Mouse (Mus musculus): ENCODE results near the gene Fancd2. TPM values are rescaled to one million over a fixed set of nuclear protein-coding genes. Genes with fewer than 3 reads are reported as not detected.

The Fancd2 gene
- polyA plus RNA-seq, 1 experiment from 2014 or later, result 13.6 TPM

DNA sequence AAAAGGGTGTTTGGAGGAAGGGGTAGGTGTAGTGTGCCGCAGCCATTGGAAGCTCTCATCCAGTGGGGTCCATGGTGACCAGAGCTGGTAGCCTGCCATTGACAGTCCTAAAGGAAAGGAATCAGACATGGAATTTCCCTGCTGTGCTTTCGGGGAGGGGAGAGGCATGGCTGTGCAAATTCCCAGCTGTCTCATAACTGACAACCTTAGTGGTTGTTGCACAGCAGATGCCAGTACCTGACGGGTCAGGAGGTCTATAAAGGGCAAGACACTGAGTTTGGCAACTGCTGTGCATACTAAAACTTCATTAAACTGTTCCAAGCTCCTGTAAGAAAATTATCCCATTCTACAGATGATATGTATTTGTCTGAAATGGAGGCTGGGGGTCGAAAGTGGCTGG lies 66.5 kb downstream of the Fancd2 start:
- Histone ChIP-seq H3K27me3 (ENCODE audit: control insufficient read depth, insufficient read depth, low read length) (no peaks in the 10 kb centered on the region), H3K9ac (ENCODE audit: low read length) (no peak overlapping the region), H3K9me3 (ENCODE audit: control insufficient read depth, low read length) (no peaks in the 10 kb centered on the region), H3K4me2 (ENCODE audit: low read depth) (no peak overlapping the region), H3K27ac (ENCODE audit: low read depth, low read length) (no peak overlapping the region), H3K36me3 (ENCODE audit: control insufficient read depth, insufficient read depth, low read length) (no peaks in the 10 kb centered on the region), H3K4me3 (ENCODE audit: low read depth, low read length) (no peak overlapping the region), H3K4me1 (ENCODE audit: control insufficient read depth, insufficient read depth, low read length) (no peaks in the 10 kb centered on the region)
- ATAC-seq (ENCODE audit: insufficient read depth, low FRiP score, low TSS enrichment) (no peak), DNase-seq (ENCODE audit: low spot score) (no peak)
- 88% methylated on average over 4 of the region's 4 CpGs for WGBS

DNA sequence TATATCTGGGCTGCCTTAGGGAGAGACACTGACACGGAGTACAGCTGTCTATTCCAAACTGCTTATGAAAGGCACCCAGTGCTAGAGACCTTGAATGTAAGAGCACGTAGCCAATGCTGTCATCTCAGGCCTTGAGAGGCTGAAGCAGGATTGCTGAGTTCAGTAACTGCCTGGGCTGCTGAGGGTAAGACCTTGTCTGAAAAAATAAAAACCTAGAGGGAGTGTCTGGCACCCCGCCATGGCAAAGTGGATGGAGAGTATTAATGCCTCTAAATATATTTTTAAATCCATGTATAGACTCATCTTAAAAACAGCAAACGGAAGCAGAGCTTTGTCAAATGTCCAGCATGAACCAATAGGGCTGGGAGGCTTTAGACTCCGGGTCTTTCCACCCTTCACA lies 68.4 kb downstream of the Fancd2 start:
- WGBS, result 92% methylated on average over 5 of the region's 5 CpGs
- H3K27me3 ChIP-seq (ENCODE audit: control insufficient read depth, insufficient read depth, low read length), result no peaks in the 10 kb centered on the region
- DNase-seq (ENCODE audit: low spot score) (no peak), ATAC-seq (ENCODE audit: insufficient read depth, low FRiP score, low TSS enrichment) (no peak)
- no peak overlapping the region for H3K27ac ChIP-seq (ENCODE audit: low read depth, low read length)
- H3K36me3 ChIP-seq (ENCODE audit: control insufficient read depth, insufficient read depth, low read length), result no peaks in the 10 kb centered on the region
- no peaks in the 10 kb centered on the region for H3K9me3 ChIP-seq (ENCODE audit: control insufficient read depth, low read length)
- H3K4me1 ChIP-seq (ENCODE audit: control insufficient read depth, insufficient read depth, low read length), result no peaks in the 10 kb centered on the region
- no peak overlapping the region for H3K4me2 ChIP-seq (ENCODE audit: low read depth)
- no peak overlapping the region for H3K4me3 ChIP-seq (ENCODE audit: low read depth, low read length)
- no peak overlapping the region for H3K9ac ChIP-seq (ENCODE audit: low read length)

DNA sequence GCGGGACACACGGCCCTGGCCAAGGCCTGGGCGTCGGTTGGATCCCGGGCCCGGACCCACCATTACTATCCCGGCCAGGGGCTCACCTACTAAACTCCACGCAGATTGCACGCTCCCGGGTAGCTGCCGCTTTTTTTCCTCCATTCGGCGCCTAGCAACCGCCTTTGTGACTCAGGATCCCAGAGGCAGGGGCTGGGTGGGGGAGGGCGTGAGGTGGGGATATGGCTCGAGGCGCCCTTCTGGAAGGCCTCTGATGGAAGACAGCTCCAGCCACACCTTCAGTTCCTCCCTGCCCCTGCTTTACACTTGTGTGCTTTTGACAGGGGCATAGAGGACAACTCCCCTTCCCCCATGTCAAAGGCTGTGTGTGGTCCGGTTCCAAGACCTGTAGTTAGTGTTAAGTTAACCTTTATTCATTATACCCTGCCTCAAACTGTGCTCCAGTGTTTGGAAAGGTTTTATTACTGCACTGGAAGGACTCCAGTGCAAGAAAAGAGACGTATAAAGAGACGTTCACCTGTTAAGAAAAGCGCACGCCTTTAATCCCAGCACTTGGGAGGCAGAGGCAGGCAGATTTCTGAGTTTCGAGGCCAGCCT lies 69.2 kb downstream of the Fancd2 start, which contains the start of gene Fancd2os:
TSS of gene Fancd2os (minus strand) at position 173 of the 597 bp plus-strand sequence.
- H3K4me2 ChIP-seq (ENCODE audit: low read depth), result no peak within 1 kb of the TSS
- 45% methylated on average over 23 of the region's 23 CpGs for WGBS
- no peak within 1 kb of the TSS for H3K27ac ChIP-seq (ENCODE audit: low read depth, low read length)
- ATAC-seq (ENCODE audit: insufficient read depth, low FRiP score, low TSS enrichment) (no peak), DNase-seq (ENCODE audit: low spot score) (peak; percentile 18)
- no peak within 1 kb of the TSS for H3K4me3 ChIP-seq (ENCODE audit: low read depth, low read length)
- no peaks in the 10 kb centered on the region for H3K9me3 ChIP-seq (ENCODE audit: control insufficient read depth, low read length)
- H3K9ac ChIP-seq (ENCODE audit: low read length), result peak within 1 kb of the TSS; percentile 26; the same call in 1 of the 2 replicates
- H3K36me3 ChIP-seq (ENCODE audit: control insufficient read depth, insufficient read depth, low read length), result no peaks in the 10 kb centered on the region
- H3K27me3 ChIP-seq (ENCODE audit: control insufficient read depth, insufficient read depth, low read length), result no peaks in the 10 kb centered on the region
- peaks cover 4% of the 10 kb centered on the region; the same call in 1 of the 2 replicates for H3K4me1 ChIP-seq (ENCODE audit: control insufficient read depth, insufficient read depth, low read length)

DNA sequence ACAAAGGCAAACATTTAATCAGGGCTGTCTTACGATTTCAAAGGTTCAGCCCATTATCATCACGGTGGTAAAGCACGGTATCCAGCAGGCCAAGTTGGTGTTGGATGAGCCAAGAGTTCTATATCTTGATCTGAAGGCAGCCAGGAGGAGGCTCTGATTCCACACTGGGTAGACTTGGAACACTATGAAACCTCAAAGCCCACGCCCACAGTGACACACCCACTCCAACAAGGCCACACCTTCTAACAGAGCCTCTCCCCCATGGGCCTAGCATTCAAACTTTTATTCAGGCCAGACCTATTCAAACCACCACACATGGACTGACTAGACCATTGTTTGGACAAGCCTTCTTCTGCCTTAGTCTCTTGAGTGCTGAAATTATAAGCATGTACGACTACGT lies 71.3 kb downstream of the Fancd2 start:
- Histone ChIP-seq H3K4me2 (ENCODE audit: low read depth) (no peak overlapping the region), H3K9ac (ENCODE audit: low read length) (no peak overlapping the region), H3K9me3 (ENCODE audit: control insufficient read depth, low read length) (no peaks in the 10 kb centered on the region), H3K27ac (ENCODE audit: low read depth, low read length) (no peak overlapping the region), H3K27me3 (ENCODE audit: control insufficient read depth, insufficient read depth, low read length) (no peaks in the 10 kb centered on the region), H3K4me1 (ENCODE audit: control insufficient read depth, insufficient read depth, low read length) (peaks cover 9% of the 10 kb centered on the region; the same call in 1 of the 2 replicates), H3K4me3 (ENCODE audit: low read depth, low read length) (no peak overlapping the region), H3K36me3 (ENCODE audit: control insufficient read depth, insufficient read depth, low read length) (no peaks in the 10 kb centered on the region)
- no peak for DNase-seq (ENCODE audit: low spot score)
- ATAC-seq (ENCODE audit: insufficient read depth, low FRiP score, low TSS enrichment), result no peak
- 91% methylated on average over 6 of the region's 6 CpGs for WGBS

DNA sequence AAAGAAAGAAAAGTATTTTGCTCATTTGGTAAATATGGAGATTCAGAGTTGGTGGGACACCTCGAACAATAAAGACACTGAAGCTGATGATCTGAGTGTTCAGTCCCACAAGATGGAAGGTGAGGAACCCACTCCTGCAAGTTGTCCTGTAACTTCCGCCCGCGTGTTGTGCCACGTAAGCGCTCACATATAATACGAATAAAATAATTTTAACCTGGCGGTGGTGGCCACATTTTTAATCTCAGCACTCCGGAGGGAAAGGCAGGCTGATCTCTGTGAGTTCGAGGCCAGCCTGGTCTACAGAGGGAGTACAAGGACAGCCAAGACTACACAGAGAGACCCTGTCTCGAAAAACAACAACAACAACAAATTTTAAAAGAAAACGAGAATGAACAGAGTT lies 72.5 kb downstream of the Fancd2 start:
- peaks cover 9% of the 10 kb centered on the region; the same call in 1 of the 2 replicates for H3K4me1 ChIP-seq (ENCODE audit: control insufficient read depth, insufficient read depth, low read length)
- ATAC-seq (ENCODE audit: insufficient read depth, low FRiP score, low TSS enrichment) (0 out of 2 replicates have a peak, but pooled peaks have one; percentile 4), DNase-seq (ENCODE audit: low spot score) (peak; percentile 13)
- peak overlapping the region; percentile 69 for H3K4me2 ChIP-seq (ENCODE audit: low read depth)
- H3K36me3 ChIP-seq (ENCODE audit: control insufficient read depth, insufficient read depth, low read length), result no peaks in the 10 kb centered on the region
- no peaks in the 10 kb centered on the region for H3K9me3 ChIP-seq (ENCODE audit: control insufficient read depth, low read length)
- H3K9ac ChIP-seq (ENCODE audit: low read length), result peak overlapping the region; percentile 94
- H3K27me3 ChIP-seq (ENCODE audit: control insufficient read depth, insufficient read depth, low read length), result no peaks in the 10 kb centered on the region
- peak overlapping the region; percentile 97 for H3K4me3 ChIP-seq (ENCODE audit: low read depth, low read length)
- 48% methylated on average over 12 of the region's 12 CpGs for WGBS
- no peak overlapping the region for H3K27ac ChIP-seq (ENCODE audit: low read depth, low read length)

DNA sequence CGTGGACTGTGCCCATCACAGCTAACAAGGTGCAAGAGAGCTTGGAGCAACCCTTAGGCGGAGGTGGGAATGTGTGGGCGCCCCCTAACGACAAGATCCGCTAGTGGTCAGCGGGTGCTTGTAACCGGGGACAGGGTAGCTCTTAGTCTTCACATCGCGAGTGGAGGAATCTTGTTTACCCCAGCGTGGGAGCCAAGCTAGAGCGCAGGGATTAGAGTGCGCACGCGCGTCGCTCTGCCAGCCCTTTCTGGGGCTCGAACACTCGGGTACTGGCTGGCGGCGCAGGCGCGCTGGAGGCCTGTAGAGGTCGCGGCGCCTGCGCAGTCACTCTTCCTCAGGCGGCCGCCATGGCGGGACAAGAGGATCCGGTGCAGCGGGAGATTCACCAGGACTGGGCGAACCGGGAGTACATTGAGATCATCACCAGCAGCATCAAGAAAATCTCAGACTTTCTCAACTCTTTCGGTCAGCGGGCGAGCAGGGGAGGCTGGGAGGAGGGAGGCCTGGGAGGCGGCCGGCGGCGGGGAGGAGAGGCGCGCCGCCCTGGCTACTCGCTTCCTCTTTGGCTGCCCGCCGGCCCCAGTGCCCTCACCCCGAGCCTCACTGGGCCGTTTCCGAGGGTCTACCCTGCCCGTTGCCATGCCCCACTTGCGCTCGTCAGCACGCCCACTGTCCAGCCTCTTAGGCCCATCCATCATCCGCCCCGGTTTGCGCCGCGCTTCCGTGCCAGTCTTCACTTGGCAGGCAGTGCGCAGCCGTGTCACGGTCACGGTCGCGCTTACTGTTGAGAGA lies 73.1 kb downstream of the Fancd2 start, which contains the start of gene Brk1:
TSS of gene Brk1 (plus strand) at position 341 of the 792 bp plus-strand sequence.
- ATAC-seq (ENCODE audit: insufficient read depth, low FRiP score, low TSS enrichment), result peak; percentile 84
- under 1% methylated on average over 59 of the region's 65 CpGs for WGBS

DNA sequence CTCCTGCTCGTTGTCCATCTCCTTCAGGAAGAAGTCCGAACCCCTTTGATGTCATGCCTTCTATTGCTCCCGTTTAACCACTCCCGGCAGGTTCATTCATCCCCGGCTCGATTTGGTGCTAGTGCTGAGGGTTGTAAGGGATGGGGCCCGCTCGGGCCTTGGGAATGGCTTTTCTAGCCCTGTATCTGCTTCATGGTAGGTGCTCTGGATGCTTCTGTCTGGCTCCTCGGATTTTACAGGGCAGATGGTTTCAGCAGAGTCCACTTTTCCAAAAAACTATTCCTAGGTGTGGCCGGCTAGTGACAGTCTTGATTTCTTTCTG lies 73.7 kb downstream of the Fancd2 start:
- no peak for DNase-seq (ENCODE audit: low spot score)

More for the DNA sequence above, 73.1 kb downstream of the Fancd2 start, which contains the start of gene Brk1:
- H3K4me1 ChIP-seq (ENCODE audit: control insufficient read depth, insufficient read depth, low read length), result peaks cover 9% of the 10 kb centered on the region; the same call in 1 of the 2 replicates
- H3K4me3 ChIP-seq (ENCODE audit: low read depth, low read length), result peak within 1 kb of the TSS; percentile 97
- DNase-seq (ENCODE audit: low spot score), result peak; percentile 91
- H3K9ac ChIP-seq (ENCODE audit: low read length), result peak within 1 kb of the TSS; percentile 94
- no peaks in the 10 kb centered on the region for H3K27me3 ChIP-seq (ENCODE audit: control insufficient read depth, insufficient read depth, low read length)
- H3K36me3 ChIP-seq (ENCODE audit: control insufficient read depth, insufficient read depth, low read length), result no peaks in the 10 kb centered on the region
- no peaks in the 10 kb centered on the region for H3K9me3 ChIP-seq (ENCODE audit: control insufficient read depth, low read length)
- H3K4me2 ChIP-seq (ENCODE audit: low read depth), result peak within 1 kb of the TSS; percentile 69
- H3K27ac ChIP-seq (ENCODE audit: low read depth, low read length), result peak within 1 kb of the TSS; percentile 75

DNA sequence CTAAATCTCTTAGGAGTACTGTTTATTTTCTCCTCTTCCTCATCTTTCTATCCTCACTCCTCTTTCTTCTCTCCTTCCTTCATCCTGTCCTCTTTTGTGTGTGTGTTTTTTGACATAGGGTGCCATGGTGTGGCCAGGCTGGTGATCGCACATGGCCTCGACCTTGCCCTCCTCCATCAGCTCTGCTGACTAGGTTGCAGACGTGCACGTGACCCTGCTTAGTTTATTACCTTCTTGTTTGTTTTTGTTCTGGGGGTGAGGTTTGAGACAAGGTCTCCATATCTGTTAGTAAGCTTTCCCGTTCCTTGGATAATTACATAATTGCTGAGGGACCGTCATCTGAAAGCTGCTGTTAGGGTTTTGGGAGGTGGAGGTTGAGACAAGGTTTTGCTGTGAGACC lies 77.4 kb downstream of the Fancd2 start:
- Histone ChIP-seq H3K9me3 (ENCODE audit: control insufficient read depth, low read length) (no peaks in the 10 kb centered on the region), H3K4me1 (ENCODE audit: control insufficient read depth, insufficient read depth, low read length) (peaks cover 9% of the 10 kb centered on the region; the same call in 1 of the 2 replicates), H3K4me2 (ENCODE audit: low read depth) (no peak overlapping the region), H3K36me3 (ENCODE audit: control insufficient read depth, insufficient read depth, low read length) (no peaks in the 10 kb centered on the region), H3K27me3 (ENCODE audit: control insufficient read depth, insufficient read depth, low read length) (no peaks in the 10 kb centered on the region), H3K4me3 (ENCODE audit: low read depth, low read length) (no peak overlapping the region), H3K27ac (ENCODE audit: low read depth, low read length) (no peak overlapping the region), H3K9ac (ENCODE audit: low read length) (no peak overlapping the region)
- DNase-seq (ENCODE audit: low spot score) (no peak), ATAC-seq (ENCODE audit: insufficient read depth, low FRiP score, low TSS enrichment) (no peak)
- 83% methylated on average over 6 of the region's 6 CpGs for WGBS

More for the DNA sequence above, 73.7 kb downstream of the Fancd2 start:
- Histone ChIP-seq H3K4me2 (ENCODE audit: low read depth) (peak overlapping the region; percentile 69), H3K27ac (ENCODE audit: low read depth, low read length) (peak overlapping the region; percentile 75), H3K27me3 (ENCODE audit: control insufficient read depth, insufficient read depth, low read length) (no peaks in the 10 kb centered on the region), H3K9ac (ENCODE audit: low read length) (peak overlapping the region; percentile 94), H3K9me3 (ENCODE audit: control insufficient read depth, low read length) (no peaks in the 10 kb centered on the region), H3K4me3 (ENCODE audit: low read depth, low read length) (peak overlapping the region; percentile 97), H3K4me1 (ENCODE audit: control insufficient read depth, insufficient read depth, low read length) (peaks cover 9% of the 10 kb centered on the region; the same call in 1 of the 2 replicates), H3K36me3 (ENCODE audit: control insufficient read depth, insufficient read depth, low read length) (no peaks in the 10 kb centered on the region)
- no peak; the same call in 1 of the 2 replicates for ATAC-seq (ENCODE audit: insufficient read depth, low FRiP score, low TSS enrichment)
- 5% methylated on average over 10 of the region's 10 CpGs for WGBS

Measured in neural tube, embryonic 11.5 days (tissue).